Mouse (Mus musculus): Measurements from ENCODE around the gene Creb3l2.

Creb3l2 gene

GRCm38 (mm10) chr6:37442041-37442667, at the start of gene Creb3l2:
Gene Creb3l2 (minus strand): TSS chr6:37442146.
- peak; percentile 98 to 99 for DNase-seq

DNA sequence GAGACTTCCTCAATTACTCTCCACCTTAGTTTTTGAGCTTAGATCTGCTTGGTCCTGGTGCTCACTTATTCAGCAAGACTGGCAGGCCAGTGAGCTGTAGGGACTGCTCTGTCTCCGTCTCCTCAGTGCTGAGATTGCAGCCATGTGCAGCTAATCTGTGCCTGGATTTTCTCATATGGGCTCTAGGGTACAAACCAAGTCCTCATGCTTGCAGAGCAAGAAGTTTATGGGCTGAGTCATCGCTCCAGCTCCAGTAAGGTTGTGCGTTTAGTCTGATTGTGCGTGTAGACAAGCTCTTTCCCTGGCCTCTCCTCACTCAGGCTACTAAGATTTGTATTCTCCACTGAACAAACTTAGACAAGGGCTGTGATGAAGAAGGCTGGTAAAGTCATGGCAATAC, 44.6 kb upstream of the Creb3l2 start:
- DNase-seq = no peak

GRCm38 (mm10) chr6:37484588-37485070, 42.7 kb upstream of the Creb3l2 start:
- DNase-seq = no peak

DNA sequence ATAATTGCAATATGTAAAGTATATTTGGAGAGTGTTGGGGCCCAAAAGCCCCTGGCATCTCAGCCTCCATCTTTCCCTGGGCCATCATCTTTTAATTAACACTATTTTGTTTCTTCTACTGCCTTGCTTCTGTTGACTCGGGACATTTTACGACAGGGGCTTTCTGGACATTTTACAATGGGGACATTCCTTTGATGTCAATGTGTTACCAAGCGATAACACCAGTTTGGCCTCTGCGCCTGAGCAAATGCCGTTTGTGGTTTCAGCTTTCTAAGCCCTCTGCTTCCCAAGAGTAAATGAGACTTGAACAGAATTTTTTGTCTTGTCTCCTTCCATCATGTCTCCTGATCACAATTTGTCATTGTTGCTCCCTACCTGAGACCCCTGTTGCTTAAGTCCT, 41.3 kb upstream of the Creb3l2 start:
- DNase-seq = no peak

DNA sequence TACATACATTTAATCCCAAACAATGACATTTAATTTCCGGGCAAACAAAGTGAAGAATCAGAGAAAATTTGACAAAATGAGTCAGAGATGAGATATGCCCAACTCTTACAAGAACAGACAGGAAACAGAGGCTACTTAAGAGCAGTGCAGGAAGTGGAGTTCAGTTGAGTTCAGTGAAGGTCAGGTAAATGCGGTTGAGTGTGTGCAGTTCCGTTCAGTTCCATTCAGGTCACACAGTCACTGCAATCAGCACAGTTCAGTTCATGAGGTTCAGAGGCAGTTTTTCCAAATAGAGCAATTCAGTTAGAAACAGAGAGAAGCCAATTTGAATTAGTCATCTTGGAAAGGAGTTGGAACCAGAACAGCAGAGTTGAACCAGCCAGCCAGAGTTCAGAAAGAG, 39.2 kb upstream of the Creb3l2 start:
- DNase-seq = no peak

GRCm38 (mm10) chr6:37480008-37480407, 38.1 kb upstream of the Creb3l2 start:
- DNase-seq = no peak

- no peak for DNase-seq
These were observed 36.5 kb upstream of the Creb3l2 start for GRCm38 (mm10) chr6:37478481-37478880.

DNA sequence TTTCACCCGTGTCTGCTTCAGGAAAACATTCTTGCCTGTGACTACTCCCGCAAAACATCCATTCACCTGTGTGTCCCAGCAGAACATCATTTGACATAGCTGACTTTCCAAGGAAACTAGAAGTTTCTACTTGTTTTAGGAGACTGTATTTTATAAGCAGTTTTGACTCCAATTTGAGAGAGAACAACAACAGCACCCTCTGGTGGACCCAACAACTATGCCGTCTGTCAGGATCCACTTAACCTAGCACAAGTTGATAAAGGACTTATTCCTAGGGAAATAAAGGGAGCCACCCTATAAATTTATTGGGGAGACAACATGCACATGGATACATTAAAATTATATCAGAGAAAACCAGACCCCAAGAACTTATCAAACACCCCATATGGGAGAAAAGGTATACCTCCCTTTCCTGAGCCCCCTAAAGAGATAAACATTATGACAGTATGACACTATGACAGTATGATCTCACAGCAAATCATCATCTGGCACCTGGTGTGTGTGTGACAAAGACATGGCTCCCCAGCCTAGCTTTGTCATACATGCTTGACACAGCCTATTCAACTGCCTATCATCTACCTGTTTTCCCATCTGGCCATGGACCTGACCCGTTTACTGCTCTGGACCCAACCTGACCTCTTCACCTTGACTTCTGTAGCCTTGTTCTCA, 31.9 kb upstream of the Creb3l2 start:
- DNase-seq = peak in 1 of 2 experiments; percentile 30

DNA sequence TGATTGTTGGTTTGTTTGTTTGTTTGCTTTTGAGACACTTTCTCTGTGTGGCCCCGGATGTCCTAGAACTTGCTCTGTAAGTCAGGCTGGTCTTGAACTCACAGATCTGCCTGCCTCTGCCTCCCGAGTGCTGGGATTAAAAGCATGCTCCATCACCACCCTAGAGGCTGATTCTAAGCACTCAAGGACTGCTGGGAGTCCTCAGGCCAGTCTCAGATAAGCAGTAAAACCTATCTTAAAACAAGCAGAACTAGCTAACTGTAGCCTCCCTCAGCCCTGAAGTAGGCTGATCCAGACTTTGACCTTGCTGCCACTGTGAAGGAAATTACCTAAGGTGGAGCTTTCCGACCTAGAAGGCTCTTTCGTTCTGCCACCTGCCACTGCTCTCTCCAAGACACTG, 28.3 kb upstream of the Creb3l2 start:
- DNase-seq = no peak

DNA sequence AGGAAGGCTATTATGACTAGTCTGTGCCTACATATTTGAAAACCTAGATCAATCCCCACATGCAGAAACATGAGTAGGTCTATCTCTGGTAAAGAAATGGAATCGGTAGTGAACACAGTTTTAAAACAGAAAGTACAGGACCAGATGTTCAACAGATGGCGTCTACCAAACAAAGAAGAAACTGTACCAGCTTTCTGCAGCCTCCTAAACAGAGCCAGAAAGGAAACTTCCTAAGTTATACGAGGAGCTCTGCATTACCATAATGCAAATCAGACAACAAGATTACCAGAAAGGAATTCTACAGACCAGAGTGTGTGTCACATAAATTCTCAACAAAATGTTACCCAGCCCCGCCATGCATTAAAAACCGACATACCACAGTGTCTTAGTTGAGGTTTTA, 23.9 kb upstream of the Creb3l2 start:
- DNase-seq = no peak

- DNase-seq = no peak
These were observed 23.4 kb upstream of the Creb3l2 start for GRCm38 (mm10) chr6:37465356-37465755.

DNA sequence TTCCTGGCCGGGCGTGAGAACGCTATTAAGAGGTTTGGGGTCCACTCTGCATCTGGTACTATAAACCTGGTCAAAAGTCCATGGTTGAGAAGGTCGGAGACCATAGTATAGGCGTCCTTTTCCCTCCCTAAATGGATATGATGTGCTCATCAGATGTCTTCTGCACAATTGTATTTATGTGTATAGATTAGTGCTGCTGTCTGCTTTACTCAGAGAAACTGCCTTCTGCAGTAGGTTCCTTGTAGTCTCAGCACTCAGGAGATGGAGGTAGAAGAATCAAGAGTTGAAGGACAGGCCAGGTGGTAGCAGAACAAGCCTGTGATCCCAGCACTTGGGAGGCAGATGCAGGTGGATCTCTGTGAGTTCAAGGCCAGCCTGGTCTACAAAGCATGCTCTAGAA, 22.6 kb upstream of the Creb3l2 start:
- no peak for DNase-seq

GRCm38 (mm10) chr6:37463517-37464482, 21.9 kb upstream of the Creb3l2 start:
- DNase-seq = peak; percentile 59 to 66

DNA sequence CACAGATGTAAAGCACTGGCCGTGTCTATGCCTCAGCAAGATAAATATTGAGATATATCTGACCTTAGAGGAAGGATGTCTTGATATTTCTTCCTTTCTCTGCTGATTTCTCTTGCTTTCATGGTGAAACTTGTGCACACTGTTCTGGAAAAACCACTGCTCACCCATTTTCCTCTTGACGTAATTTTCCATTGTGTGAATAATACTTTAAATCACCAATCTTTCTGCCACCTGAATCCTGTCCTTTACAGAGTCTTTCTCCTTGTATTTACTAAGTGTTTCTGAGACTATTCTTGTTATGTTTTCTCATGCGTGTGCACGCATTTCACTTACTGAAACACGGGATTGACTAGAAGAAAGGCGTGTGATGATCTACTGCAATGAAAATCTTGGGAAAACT, 18.7 kb upstream of the Creb3l2 start:
- no peak for DNase-seq

GRCm38 (mm10) chr6:37459656-37460055, 17.7 kb upstream of the Creb3l2 start:
- DNase-seq = peak in 1 of 2 experiments; percentile 12

GRCm38 (mm10) chr6:37457990-37458655, 16.2 kb upstream of the Creb3l2 start:
- DNase-seq = no peak

- DNase-seq = no peak
These were observed 13.6 kb upstream of the Creb3l2 start for GRCm38 (mm10) chr6:37455540-37455939.

GRCm38 (mm10) chr6:37453047-37453446, 11.1 kb upstream of the Creb3l2 start:
- no peak for DNase-seq

- DNase-seq = no peak
These were observed 9.7 kb upstream of the Creb3l2 start for GRCm38 (mm10) chr6:37451664-37452063.

- DNase-seq = peak; percentile 67 to 75
These were observed 5.9 kb upstream of the Creb3l2 start for GRCm38 (mm10) chr6:37447704-37448466.

DNA sequence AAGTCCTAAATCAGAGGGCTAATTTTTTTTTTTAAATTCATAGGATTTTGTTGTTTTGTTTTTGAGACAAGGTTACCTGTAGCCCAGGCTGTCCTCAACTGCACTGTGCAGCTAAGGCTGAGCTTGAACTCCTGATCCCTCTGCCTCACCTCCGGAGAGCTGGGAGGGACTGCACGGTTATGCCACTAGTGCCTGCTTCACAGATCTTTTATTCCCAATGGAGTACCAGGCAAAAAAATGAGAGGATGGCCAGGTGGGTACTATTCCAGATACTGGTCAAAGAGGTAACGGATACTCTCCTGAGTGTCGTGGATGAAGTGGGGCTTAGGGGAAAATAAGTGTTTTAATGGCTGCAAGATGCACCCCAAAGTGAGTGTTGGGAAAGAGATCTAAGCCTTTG, 835 bp upstream of the Creb3l2 start:
- DNase-seq = no peak

Data from lung, adult 18-20 months (tissue).